Mouse (Mus musculus): ENCODE measurements around the gene Borcs7.
"Not testable (repeated sequence)": the region's sequence is repeated elsewhere in the genome, so short reads cannot be mapped to it uniquely, and the experiment has no call there.

The Borcs7 gene

GRCm38 (mm10) chr19:46706540-46707295, 17.0 kb downstream of the Borcs7 start:
- intact Hi-C loops (cut with DNase I): no loop called here

DNA sequence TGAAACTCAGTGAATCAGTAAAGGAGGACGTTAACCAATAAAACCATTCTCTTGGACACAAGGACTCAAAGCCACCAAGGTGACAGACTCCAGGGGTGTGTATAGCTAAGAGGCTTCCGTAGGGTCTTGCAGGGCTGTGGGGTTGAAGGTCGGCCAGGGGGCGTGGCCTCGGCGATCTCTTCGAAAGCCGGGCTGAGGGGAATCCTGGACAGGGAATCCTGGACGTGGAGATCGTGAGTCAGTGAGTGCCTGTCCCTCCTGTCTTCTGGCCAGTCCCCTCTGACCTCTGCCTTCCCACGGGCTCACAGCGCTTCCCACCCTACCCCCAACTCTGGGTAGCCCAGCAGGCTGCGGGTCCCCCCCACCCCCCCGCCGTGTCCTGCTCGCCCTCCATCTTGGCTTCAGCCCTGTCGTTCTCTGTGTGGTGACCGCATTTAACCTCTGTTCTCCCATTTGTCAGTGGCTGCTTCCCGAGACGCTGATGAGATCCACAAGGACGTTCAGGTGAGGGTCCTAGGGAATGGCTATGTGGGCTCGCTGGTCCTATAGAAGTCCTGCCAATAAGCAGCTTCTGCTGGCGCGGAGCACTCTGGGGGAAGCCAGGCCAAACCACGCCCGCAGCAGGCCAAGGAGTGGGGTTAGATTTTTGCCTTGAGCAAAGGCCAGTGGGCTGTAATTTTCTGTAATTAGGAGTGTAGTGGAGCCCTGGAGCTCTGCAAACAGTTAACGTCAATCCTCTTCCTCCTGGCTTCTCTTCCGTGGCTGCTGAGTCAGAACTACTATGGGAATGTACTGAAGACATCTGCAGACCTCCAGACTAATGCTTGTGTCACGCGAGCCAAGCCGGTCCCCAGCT, 17.8 kb downstream of the Borcs7 start, which contains the start of gene As3mt:
Gene As3mt, plus strand, starts transcription at position 163 of the 856 bp plus-strand sequence.
- intact Hi-C loops (cut with DNase I): no loop called here

GRCm38 (mm10) chr19:46710614-46711013, 20.9 kb downstream of the Borcs7 start:
- intact Hi-C loops (cut with DNase I): no loop called here

DNA sequence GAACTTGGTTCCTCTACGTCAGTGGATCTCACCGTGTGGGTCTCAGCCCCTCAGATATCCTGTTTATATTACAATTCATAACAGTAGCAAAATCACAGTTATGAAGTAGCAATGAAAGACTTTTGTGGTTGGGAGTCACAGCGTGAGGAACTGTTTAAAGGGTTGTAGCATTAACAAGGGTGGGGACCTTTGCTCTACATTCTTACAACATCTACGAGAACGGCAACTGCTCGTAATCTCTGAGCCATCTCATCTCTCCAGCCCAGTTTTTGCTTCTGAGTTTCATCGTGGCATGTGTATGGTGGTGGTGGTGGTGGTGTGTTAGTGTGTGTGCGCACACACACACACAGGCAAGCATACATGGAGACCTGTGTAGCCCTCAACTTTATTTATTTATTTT, 24.5 kb downstream of the Borcs7 start:
- intact Hi-C loops (cut with DNase I): no loop called here

DNA sequence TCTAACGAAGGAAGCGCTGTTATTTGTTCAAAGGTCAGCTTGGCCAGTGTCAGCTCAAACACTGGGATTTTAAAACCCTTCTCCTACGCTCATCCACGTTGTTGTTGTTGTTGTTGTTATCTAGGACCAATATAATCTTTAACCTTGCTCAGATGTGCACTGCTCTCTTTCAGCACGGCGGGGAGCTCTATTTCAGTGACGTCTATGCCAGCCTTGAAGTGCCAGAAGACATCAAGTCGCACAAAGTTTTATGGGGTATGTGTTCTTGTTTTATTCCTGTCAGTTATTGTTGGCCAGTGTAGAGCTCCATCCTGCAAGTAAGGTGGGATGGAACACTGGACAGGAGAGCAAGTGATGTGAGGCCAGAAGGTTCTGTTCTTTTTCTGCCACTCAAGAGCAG, 25.3 kb downstream of the Borcs7 start:
- intact Hi-C loops (cut with DNase I): no loop called here

DNA sequence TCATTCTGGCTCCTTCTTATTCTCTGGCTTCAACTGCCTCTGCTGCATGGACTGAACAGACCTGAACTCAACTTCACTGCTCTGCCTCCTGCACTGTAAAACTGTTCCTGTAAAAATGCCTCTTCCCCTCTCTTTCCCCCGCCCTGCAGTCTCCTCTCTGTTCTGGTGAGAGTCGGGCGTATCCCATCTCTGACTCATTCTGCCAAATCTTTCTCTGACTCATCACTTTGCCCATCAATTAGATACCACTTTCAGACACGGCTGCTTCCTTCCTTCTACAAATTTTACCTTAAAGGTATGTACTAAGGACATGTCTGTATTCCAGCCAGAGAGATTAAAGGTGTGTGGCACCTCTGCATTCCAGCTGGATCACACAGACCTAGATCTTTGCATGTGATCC, 28.4 kb downstream of the Borcs7 start:
- intact Hi-C loops (cut with DNase I): no loop called here

- intact Hi-C loops (cut with DNase I): no loop called here
These were observed 34.7 kb downstream of the Borcs7 start for GRCm38 (mm10) chr19:46724411-46724810.

- intact Hi-C loops (cut with DNase I): no loop called here
These were observed 36.4 kb downstream of the Borcs7 start for GRCm38 (mm10) chr19:46726142-46726541.

- intact Hi-C loops (cut with DNase I): no loop called here
These were observed 37.5 kb downstream of the Borcs7 start for GRCm38 (mm10) chr19:46727140-46727736.

- intact Hi-C loops (cut with DNase I): no loop called here
These were observed 38.3 kb downstream of the Borcs7 start for GRCm38 (mm10) chr19:46727945-46728540.

DNA sequence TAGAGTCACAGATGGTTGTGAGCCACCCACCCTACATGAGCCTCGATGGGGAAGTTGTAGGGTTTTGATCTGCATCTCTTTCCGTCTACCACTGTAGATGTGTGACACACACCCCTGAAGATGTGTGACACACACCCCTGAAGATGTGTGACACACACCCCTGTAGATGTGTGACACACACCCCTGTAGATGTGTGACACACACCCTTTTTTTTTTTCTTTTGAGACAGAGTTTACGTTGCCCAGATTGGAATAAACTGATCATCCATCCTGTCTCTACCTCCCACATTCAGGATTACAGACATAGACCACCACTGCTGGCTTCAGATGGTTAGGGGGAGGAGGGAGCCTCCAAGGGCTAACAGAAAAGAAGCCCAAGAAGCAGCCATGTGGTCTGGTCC, 39.2 kb downstream of the Borcs7 start:
- intact Hi-C loops (cut with DNase I): no loop called here

- intact Hi-C loops (cut with DNase I): no loop called here
These were observed 41.6 kb downstream of the Borcs7 start for GRCm38 (mm10) chr19:46731351-46731750.

DNA sequence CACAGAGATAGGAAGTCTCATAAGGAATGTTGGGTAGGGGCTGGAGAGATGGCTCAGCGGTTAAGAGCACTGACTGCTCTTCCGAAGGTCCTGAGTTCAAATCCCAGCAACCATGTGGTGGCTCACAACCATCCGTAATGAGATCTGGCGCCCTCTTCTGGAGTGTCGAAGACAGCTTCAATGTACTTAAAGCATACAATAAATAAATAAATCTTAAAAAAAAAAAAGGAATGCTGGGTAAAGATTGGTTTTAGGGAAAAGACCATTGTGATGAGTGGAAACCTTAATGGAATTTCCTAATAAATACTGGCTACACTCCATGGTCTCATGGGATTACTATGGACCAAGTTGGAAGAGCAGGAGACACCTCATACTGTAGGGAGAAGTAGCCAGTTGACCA, 43.0 kb downstream of the Borcs7 start:
- intact Hi-C loops (cut with DNase I): not testable (repeated sequence)

DNA sequence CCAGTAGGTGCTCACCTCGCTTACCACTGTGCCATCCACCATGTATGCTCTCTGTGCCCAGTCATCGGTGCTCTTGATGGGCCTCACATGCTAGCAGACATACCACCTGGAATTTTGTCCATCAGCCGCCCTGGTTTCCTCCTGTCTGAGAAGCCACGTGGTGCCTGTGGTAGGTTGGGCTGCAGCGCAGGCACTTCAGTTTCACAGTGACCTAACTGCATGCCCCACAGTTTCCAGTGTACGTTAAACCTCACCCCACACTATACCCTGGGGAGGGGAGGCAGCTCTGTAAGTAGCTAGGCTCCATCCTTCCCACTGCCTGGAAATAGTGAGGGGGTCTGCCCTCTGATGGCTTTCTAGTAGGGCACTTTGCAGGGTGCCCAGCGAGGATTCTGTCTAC, 43.9 kb downstream of the Borcs7 start:
- intact Hi-C loops (cut with DNase I): no loop called here

DNA sequence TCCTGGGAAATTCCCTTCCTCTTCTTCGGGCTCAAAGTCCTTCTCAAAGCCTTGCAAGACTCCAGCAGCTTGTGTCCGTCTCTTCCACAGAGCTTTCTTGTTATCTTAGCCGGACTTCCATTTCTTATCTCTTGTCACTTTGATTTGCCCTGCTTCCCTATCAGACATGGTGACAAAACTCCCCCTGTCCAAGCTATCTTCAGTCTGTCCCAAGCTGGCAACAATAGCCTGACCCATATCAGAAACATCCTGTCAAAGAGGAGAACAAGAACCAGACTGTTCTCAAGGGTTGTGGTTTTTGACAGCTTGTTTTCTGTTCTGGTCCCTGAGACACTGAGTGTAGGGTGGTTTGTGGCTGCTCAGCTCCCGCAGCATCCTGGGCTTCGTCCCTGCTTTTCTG, 45.5 kb downstream of the Borcs7 start:
- intact Hi-C loops (cut with DNase I): no loop called here

- intact Hi-C loops (cut with DNase I): no loop called here
These were observed 47.4 kb downstream of the Borcs7 start for GRCm38 (mm10) chr19:46737106-46737505.

DNA sequence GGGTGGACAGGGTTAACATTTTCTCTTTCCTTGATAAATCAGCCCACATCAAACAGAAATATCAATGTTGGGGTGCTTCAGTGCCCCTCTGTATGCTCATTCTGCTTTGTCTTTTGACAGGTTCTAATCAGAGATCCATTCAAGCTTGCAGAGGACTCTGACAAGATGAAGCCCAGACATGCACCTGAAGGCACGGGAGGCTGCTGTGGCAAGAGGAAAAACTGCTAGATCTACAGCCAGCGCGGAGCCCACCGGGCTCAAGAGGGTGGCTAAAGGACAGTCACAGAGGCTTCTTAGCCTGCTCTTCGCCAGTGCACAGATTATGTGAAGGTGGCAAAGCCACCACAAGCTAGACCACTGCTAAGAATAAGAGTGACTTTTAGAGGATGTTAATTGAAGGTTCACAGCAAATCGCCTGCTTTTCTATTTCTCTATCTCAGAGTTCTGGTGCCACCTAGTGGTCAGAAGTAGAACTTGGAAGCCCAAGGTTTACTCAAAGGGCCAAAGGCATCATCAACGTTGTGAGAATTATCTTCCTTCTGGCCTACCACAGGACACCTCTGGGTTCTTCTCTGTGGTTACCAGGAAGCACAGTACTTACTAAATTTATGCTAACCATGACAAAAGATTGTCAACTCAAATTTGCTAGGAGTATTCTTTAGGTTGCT, 50.8 kb downstream of the Borcs7 start:
- intact Hi-C loops (cut with DNase I): loop anchor here (2.0 to 5.0 kb wide), 2 partner anchors 70 to 153 kb away; no protein-coding TSS in a partner anchor

GRCm38 (mm10) chr19:46741574-46741973, 51.9 kb downstream of the Borcs7 start:
- intact Hi-C loops (cut with DNase I): loop anchor here (2.0 to 5.0 kb wide), 2 partner anchors 71 to 154 kb away; no protein-coding TSS in a partner anchor

DNA sequence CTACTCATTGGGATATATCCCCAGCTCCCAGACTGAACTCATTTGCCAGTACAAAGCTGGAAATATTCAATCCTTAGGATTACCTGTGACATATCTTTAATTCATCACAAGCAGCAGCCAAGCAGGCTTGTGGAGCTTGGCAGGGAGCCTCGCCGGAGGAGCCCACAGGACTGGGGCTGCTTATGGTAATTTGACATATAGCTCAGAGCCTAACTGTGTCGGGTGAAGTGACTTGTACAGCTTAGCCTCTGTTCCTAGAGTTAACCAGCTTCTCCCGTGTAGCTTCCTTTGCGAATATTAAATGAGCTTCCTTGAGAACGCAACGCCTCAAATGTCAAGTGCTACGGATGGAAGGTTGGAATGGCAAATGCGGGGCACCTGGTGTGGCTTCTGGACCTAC, 55.0 kb downstream of the Borcs7 start:
- intact Hi-C loops (cut with DNase I): loop anchor here (5.0 kb wide), 1 partner anchor 157 kb away; no protein-coding TSS in a partner anchor

- intact Hi-C loops (cut with DNase I): no loop called here
These were observed 58.1 kb downstream of the Borcs7 start for GRCm38 (mm10) chr19:46747799-46748198.

DNA sequence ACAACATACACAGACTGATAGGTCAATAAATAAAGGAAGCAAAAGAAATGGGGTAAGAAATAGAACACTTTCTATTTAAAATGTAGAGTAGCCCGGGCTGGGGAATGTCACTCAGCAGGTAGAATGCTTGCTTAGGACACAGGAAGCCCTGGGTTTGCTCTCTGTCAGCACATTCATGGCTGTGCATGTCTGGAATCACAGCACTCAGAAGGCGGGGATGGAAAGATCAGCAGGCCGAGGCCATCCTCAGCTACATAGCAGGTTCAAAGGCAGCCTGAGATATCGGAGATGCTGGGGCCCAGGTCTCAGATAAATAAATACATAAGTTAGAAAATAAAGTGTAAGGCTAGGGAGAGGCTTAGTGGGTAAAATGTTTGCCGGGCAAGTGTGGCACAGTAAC, 62.5 kb downstream of the Borcs7 start:
- intact Hi-C loops (cut with DNase I): no loop called here

All from adrenal gland (tissue).